Mouse (Mus musculus): ENCODE data around the gene Msi1. TPM values are rescaled to one million over a fixed set of nuclear protein-coding genes. Genes with fewer than 3 reads are reported as not detected.

Gene Msi1
- total RNA-seq, 2 experiments from 2014 or later, result 110 to 114 TPM

GRCm38 (mm10) chr5:115464408-115465115 is 35.2 kb downstream of the Msi1 start:
- intact Hi-C loops (cut with DNase I), result no loop called here
- DNase-seq, result no peak

GRCm38 (mm10) chr5:115465642-115466420 is 36.4 kb downstream of the Msi1 start, which contains the start of gene Pla2g1b:
Gene Pla2g1b (plus strand): TSS chr5:115466262.
- intact Hi-C loops (cut with DNase I), result no loop called here
- no peak for DNase-seq

DNA sequence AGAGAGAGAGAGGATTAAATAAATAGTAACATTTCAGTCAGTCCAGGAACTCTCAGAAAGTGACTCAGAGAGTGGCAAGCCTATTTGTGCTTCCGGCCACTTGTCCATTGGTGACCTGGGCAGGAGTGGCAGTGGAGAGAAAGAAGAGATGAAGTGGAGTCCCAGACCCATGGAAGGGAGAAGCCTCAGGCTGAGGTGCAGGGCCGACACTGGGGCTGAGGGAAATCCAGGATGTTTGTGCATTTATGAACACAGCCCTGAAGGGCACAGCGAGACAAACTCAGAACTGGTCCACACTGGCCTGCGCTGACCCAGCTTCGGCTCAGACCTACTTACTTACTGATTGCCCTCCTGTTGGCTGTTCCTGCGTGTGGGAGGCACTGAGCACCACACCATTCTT is 40.4 kb downstream of the Msi1 start:
- intact Hi-C loops (cut with DNase I), result no loop called here
- no peak for DNase-seq

- DNase-seq, result peak; percentile 59
- intact Hi-C loops (cut with DNase I), result no loop called here
Observed at GRCm38 (mm10) chr5:115470766-115471531, 41.5 kb downstream of the Msi1 start.

GRCm38 (mm10) chr5:115473191-115473590 is 43.8 kb downstream of the Msi1 start:
- DNase-seq, result no peak
- intact Hi-C loops (cut with DNase I), result no loop called here

DNA sequence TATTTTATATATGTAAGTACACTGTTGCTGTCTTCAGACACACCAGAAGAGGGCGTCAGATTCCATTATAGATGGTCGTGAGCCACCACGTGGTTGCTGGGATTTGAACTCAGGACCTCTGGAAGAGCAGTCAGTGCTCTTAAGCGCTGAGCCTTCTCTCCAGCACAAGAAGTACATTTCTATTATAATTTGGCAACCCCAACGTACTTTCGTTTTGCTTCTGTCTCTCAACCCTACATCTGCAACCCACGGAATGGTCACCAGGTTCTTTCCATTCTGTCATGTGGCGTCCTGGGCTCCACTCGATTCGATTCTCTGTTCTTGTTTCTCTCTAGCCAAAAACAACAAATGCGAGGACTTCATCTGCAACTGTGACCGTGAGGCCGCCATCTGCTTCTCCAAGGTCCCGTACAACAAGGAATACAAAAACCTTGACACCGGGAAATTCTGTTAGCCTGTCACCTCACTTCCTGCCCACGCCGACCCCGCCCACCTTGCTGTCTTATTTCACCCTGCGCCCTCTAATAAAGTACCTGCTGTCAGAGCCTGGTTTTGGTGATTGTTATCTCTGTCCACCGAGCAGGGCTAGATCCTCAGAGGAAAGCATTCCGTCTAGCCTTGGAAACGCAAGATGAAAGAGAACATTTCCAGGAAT is 44.9 kb downstream of the Msi1 start:
- intact Hi-C loops (cut with DNase I), result no loop called here
- no peak for DNase-seq

- intact Hi-C loops (cut with DNase I), result no loop called here
- peak; percentile 43 for DNase-seq
Observed at GRCm38 (mm10) chr5:115475337-115476106, 46.1 kb downstream of the Msi1 start.

DNA sequence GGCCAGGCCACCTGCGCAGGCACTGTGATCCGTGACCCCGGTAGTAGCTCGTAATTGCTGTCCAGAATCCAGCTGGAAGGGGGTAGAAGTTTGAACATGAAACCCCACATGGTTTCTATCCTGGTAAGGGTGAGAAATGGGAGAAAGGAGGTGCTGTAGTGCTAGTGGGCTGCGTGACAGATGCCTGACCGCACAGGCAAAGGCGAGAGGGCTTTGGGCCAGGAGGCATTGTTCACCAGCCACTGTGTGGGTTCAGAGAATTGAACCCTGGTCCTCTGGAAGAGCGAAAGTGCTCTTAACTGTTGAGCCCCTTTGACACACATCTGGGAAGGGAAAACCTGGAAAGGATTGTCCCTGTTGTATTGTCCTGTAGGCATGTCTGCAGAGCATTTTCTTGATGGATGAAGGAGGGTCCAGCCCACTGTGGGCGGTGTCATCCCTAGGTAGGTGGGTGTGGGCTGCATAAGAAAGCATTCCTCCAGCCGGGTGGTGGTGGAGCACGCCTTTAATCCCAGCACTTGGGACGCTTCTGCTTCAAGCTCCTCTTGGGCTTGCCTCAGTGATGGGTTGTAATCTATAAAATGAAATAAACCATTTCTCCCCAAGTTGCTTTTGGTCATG is 46.8 kb downstream of the Msi1 start:
- no peak for DNase-seq
- intact Hi-C loops (cut with DNase I), result no loop called here

GRCm38 (mm10) chr5:115479561-115479960 is 50.2 kb downstream of the Msi1 start:
- intact Hi-C loops (cut with DNase I), result no loop called here
- no peak for DNase-seq

DNA sequence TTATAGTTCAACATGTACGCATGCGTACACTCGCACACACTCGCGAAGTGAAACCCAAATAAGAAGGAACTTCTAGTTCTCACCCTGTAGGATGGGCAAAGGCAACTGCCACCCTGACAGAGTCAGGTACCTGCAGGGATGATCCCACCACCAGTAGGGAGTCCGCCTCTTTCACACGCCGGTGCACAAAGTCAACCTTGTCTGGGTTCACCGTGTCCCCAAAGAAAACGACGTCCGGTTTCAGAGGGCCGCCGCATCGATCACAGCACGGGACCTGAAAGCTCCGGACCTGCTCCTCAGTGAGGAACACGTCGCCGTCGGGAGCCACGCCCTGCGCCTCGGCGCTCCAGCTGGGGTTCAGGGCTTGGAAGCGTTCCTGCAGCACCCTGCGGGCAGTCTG is 50.7 kb downstream of the Msi1 start:
- intact Hi-C loops (cut with DNase I), result no loop called here

GRCm38 (mm10) chr5:115482390-115483265 is 53.2 kb downstream of the Msi1 start:
- DNase-seq, result no peak
- intact Hi-C loops (cut with DNase I), result no loop called here

More for the DNA sequence above, 50.7 kb downstream of the Msi1 start:
- DNase-seq, result no peak

DNA sequence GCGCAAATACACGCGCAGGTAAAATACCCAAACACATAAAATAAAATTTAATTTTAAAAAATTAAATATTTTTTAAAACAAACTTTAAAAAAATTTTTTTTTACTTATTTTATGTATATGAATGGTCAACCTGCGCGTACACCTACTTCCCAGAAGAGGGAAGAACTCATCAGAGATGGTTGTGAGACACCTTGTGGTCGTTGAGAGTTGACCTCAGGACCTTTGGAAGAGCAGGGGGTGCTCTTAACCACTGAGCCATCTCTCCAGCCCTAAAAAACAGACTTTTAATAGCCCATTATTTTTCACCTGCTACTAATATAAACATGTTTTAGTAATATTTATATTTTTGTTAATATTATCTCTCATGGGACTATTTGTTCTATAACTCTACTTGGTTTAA is 54.0 kb downstream of the Msi1 start:
- DNase-seq, result no peak
- intact Hi-C loops (cut with DNase I), result no loop called here

DNA sequence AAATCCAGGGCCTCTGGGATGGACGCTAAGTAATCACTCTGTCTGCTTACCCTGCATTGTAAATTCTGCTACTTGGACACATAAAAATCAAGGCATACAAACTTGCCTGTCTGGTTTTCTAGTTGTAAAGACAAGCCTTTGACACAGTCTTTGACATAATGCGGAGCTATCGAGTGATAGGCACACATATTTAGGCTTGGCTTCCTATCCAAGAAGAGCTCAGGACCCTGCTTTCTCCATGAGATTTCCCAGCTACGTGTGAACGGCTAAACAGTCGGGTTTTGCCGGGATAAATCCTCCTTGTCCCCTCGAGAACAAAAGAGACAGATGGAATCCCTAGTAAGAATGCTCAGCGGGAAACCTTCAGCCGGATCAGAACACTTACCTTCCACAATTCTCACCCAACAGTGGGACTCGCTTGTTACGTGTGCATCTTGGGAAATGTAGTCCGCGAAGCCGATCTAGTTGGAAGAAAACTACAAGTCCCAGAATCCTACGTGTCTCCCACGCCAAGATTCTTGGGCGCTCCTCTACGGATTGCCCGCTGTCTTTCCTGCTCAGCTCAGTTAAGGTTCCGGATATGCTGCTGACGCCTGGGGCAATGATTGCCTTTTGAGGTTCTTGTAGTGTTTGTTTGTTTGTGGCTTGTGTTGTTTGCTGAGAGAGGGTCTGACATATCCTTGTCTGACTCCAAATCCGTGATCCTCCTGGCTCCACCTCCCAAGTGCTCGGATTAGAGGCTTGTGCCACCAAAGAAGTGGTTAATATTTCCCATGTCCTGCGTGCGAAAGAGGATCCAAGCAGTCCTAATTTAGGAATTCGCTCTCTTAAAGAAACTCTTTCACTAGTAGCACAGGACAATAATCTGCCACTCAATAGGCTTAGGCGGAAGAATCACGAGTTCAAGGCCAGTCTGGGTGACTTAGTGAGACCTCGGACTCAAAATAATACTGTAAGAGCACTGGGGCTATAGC is 54.8 kb downstream of the Msi1 start, which contains the start of gene Sirt4:
Gene Sirt4, minus strand, starts transcription at position 779 of the 974 bp plus-strand sequence.
- DNase-seq, result peak; percentile 74
- intact Hi-C loops (cut with DNase I), result no loop called here

GRCm38 (mm10) chr5:115484996-115485395 is 55.6 kb downstream of the Msi1 start:
- no peak for DNase-seq
- intact Hi-C loops (cut with DNase I), result no loop called here

- DNase-seq, result no peak
- intact Hi-C loops (cut with DNase I), result no loop called here
Observed at GRCm38 (mm10) chr5:115485489-115486205, 56.2 kb downstream of the Msi1 start.

DNA sequence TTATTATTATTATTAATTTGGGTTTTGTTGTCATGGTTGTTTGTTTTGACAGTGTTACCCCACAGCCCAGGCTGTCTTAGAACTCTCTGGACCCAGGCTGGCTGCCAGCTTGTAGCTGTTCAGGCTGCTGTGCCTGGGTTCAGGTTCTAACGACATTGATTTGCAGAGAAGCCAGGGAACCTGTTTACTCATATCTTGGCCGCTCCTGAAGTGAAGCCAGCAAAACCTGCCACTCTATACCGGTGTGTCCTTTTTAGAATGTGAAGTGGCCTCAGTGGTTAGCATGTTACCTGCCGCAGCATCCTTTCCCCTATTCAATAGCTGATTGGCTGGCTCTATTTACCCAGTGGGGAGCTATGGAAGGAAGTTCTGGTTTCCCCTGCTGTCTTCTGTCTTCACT is 57.3 kb downstream of the Msi1 start:
- DNase-seq, result no peak
- intact Hi-C loops (cut with DNase I), result no loop called here

GRCm38 (mm10) chr5:115487353-115487752 is 58.0 kb downstream of the Msi1 start:
- intact Hi-C loops (cut with DNase I), result no loop called here
- no peak for DNase-seq

Data from left cerebral cortex, postnatal 4 days (tissue).